Mouse (Mus musculus) midbrain, embryonic 14.5 days (tissue): ENCODE results near the gene Tbc1d1. TPM values are rescaled to one million over a fixed set of nuclear protein-coding genes. Genes with fewer than 3 reads are reported as not detected.

Source experiments
- ATAC-seq: fragments of 200-750 bp; cut with Nextera tagmentation; 2 replicates; pipeline ENCODE4 v1.8.0; 2017; ENCODE audit warnings: moderate number of reproducible peaks, moderate library complexity; ENCODE audit not compliant: low FRiP score, low TSS enrichment
- DNase-seq: peaks from one replicate; pipeline ENCODE4 v3.0.0-alpha.2; 2015
- H3K27ac ChIP-seq: fragments of 300-500 bp; sonication (generic); replicated peaks from 2 replicates; pipeline ENCODE4 v1.5.1; 2014; ENCODE audit warnings: mild to moderate bottlenecking, low read depth, low read length, moderate library complexity
- H3K27me3 ChIP-seq: fragments of 300-500 bp; sonication (generic); 2 replicates; pipeline ENCODE4 v1.6.1; 2014; ENCODE audit warnings: low read length, control low read depth, mixed read lengths; ENCODE audit not compliant: control insufficient read depth, insufficient read depth
- H3K36me3 ChIP-seq: fragments of 300-500 bp; sonication (generic); 2 replicates; pipeline ENCODE4 v1.6.1; 2014; ENCODE audit warnings: low read length, control low read depth; ENCODE audit not compliant: control insufficient read depth, insufficient read depth
- H3K4me1 ChIP-seq: fragments of 300-500 bp; sonication (generic); 2 replicates; pipeline ENCODE4 v1.6.1; 2014; ENCODE audit warnings: mild to moderate bottlenecking, antibody characterized with exemption, low read length, control low read depth; ENCODE audit not compliant: control insufficient read depth, insufficient read depth
- H3K4me2 ChIP-seq: fragments of 300-500 bp; sonication (generic); 2 replicates; pipeline ENCODE4 v1.6.1; 2014; ENCODE audit warnings: mild to moderate bottlenecking, low read length, moderate library complexity
- H3K4me3 ChIP-seq: fragments of 300-500 bp; sonication (generic); replicated peaks from 2 replicates; pipeline ENCODE4 v1.5.1; 2014; ENCODE audit warnings: low read depth, low read length
- H3K9ac ChIP-seq: fragments of 300-500 bp; sonication (generic); replicated peaks from 2 replicates; pipeline ENCODE4 v1.6.1; 2014; ENCODE audit warnings: mild to moderate bottlenecking, low read length, moderate library complexity
- H3K9me3 ChIP-seq: fragments of 300-500 bp; sonication (generic); 2 replicates; pipeline ENCODE4 v1.6.1; 2016; ENCODE audit warnings: low read length, control low read depth, mixed read lengths; ENCODE audit not compliant: control insufficient read depth
- WGBS: fragments of 180-500 bp; shearing (Covaris S2); extraction: QIAGEN DNeasy Blood & Tissue Kit; methylation state at CpG from one replicate; pipeline ENCODE4 v1.1.7; 2014; 5-methylcytosine and 5-hydroxymethylcytosine counted together
- polyA plus RNA-seq: library from polyadenylated mRNA; unstranded; fragments of >200 nt; fragmentation: Nextera tagmentation; extraction: Ambion mirVana; gene quantifications from 2 replicates; pipeline ENCODE4 v1.2.1, GENCODE M21; 2014

Gene Tbc1d1
- polyA plus RNA-seq, 1 experiment from 2014 or later: 11.7 TPM

GRCm38 (mm10) chr5:64193353-64193752, 37.2 kb downstream of the Tbc1d1 start:
- DNase-seq: peak; percentile 19
- 0 out of 2 replicates have a peak, but pooled peaks cover 4% of the 10 kb centered on the region for H3K9me3 ChIP-seq
- H3K4me3 ChIP-seq: no peak overlapping the region
- H3K36me3 ChIP-seq: no peaks in the 10 kb centered on the region
- no peak for ATAC-seq
- 71% methylated on average over 11 of the region's 11 CpGs for WGBS
- no peaks in the 10 kb centered on the region for H3K27me3 ChIP-seq
- H3K4me1 ChIP-seq: no peaks in the 10 kb centered on the region
- H3K9ac ChIP-seq: no peak overlapping the region
- H3K4me2 ChIP-seq: no peak overlapping the region
- H3K27ac ChIP-seq: no peak overlapping the region

GRCm38 (mm10) chr5:64196250-64196865, 40.3 kb downstream of the Tbc1d1 start:
- no peak overlapping the region for H3K4me3 ChIP-seq
- no peaks in the 10 kb centered on the region for H3K9me3 ChIP-seq
- DNase-seq (peak; percentile 49), ATAC-seq (no peak)
- H3K4me2 ChIP-seq: no peak overlapping the region
- no peaks in the 10 kb centered on the region for H3K36me3 ChIP-seq
- 97% methylated on average over 1 of the region's 1 CpGs for WGBS
- no peaks in the 10 kb centered on the region for H3K27me3 ChIP-seq
- H3K4me1 ChIP-seq: no peaks in the 10 kb centered on the region
- H3K27ac ChIP-seq: no peak overlapping the region
- no peak overlapping the region for H3K9ac ChIP-seq

GRCm38 (mm10) chr5:64196866-64197321, 40.8 kb downstream of the Tbc1d1 start:
- Histone ChIP-seq H3K9me3 (no peaks in the 10 kb centered on the region), H3K4me1 (no peaks in the 10 kb centered on the region), H3K36me3 (no peaks in the 10 kb centered on the region), H3K9ac (no peak overlapping the region), H3K27me3 (no peaks in the 10 kb centered on the region), H3K4me3 (no peak overlapping the region), H3K4me2 (no peak overlapping the region), H3K27ac (no peak overlapping the region)
- WGBS: 89% methylated on average over 5 of the region's 5 CpGs
- no peak for DNase-seq
- no peak for ATAC-seq

GRCm38 (mm10) chr5:64198624-64199023, 42.5 kb downstream of the Tbc1d1 start:
- no peaks in the 10 kb centered on the region for H3K4me1 ChIP-seq
- no peaks in the 10 kb centered on the region for H3K9me3 ChIP-seq
- WGBS: 93% methylated on average over 7 of the region's 7 CpGs
- DNase-seq (no peak), ATAC-seq (no peak)
- no peaks in the 10 kb centered on the region for H3K36me3 ChIP-seq
- H3K4me2 ChIP-seq: no peak overlapping the region
- no peak overlapping the region for H3K9ac ChIP-seq
- H3K4me3 ChIP-seq: no peak overlapping the region
- no peaks in the 10 kb centered on the region for H3K27me3 ChIP-seq
- no peak overlapping the region for H3K27ac ChIP-seq

GRCm38 (mm10) chr5:64201071-64201470, 45.0 kb downstream of the Tbc1d1 start:
- H3K27me3 ChIP-seq: no peaks in the 10 kb centered on the region

GRCm38 (mm10) chr5:64202306-64202705, 46.2 kb downstream of the Tbc1d1 start:
- no peak; the same call in 1 of the 2 replicates for ATAC-seq
- 27% methylated on average over 2 of the region's 2 CpGs for WGBS

More at GRCm38 (mm10) chr5:64201071-64201470, 45.0 kb downstream of the Tbc1d1 start:
- DNase-seq: no peak
- Histone ChIP-seq H3K9me3 (no peaks in the 10 kb centered on the region), H3K9ac (no peak overlapping the region), H3K36me3 (no peaks in the 10 kb centered on the region), H3K4me1 (no peaks in the 10 kb centered on the region), H3K27ac (no peak overlapping the region), H3K4me2 (no peak overlapping the region), H3K4me3 (no peak overlapping the region)
- ATAC-seq: no peak
- 90% methylated on average over 5 of the region's 5 CpGs for WGBS

GRCm38 (mm10) chr5:64205610-64206009, 49.5 kb downstream of the Tbc1d1 start:
- ATAC-seq (no peak), DNase-seq (no peak)
- Histone ChIP-seq H3K9ac (no peak overlapping the region), H3K27me3 (no peaks in the 10 kb centered on the region), H3K4me1 (no peaks in the 10 kb centered on the region), H3K36me3 (no peaks in the 10 kb centered on the region), H3K4me2 (no peak overlapping the region), H3K4me3 (no peak overlapping the region), H3K9me3 (no peaks in the 10 kb centered on the region), H3K27ac (no peak overlapping the region)
- 95% methylated on average over 3 of the region's 3 CpGs for WGBS

More at GRCm38 (mm10) chr5:64202306-64202705, 46.2 kb downstream of the Tbc1d1 start:
- H3K4me2 ChIP-seq: no peak overlapping the region
- H3K4me3 ChIP-seq: no peak overlapping the region
- H3K4me1 ChIP-seq: no peaks in the 10 kb centered on the region
- H3K9me3 ChIP-seq: no peaks in the 10 kb centered on the region
- no peak overlapping the region for H3K27ac ChIP-seq
- no peak overlapping the region for H3K9ac ChIP-seq
- H3K36me3 ChIP-seq: no peaks in the 10 kb centered on the region
- peak; percentile 71 for DNase-seq
- H3K27me3 ChIP-seq: no peaks in the 10 kb centered on the region

- Histone ChIP-seq H3K27ac (no peak overlapping the region), H3K4me2 (no peak overlapping the region), H3K4me1 (no peaks in the 10 kb centered on the region), H3K9ac (no peak overlapping the region), H3K27me3 (no peaks in the 10 kb centered on the region), H3K4me3 (no peak overlapping the region), H3K36me3 (no peaks in the 10 kb centered on the region), H3K9me3 (no peaks in the 10 kb centered on the region)
- no peak for ATAC-seq
- WGBS: 79% methylated on average over 3 of the region's 3 CpGs
- DNase-seq: no peak
These were observed 50.3 kb downstream of the Tbc1d1 start for GRCm38 (mm10) chr5:64206431-64206830.

GRCm38 (mm10) chr5:64206875-64207274, 50.8 kb downstream of the Tbc1d1 start:
- Histone ChIP-seq H3K9me3 (no peaks in the 10 kb centered on the region), H3K4me1 (no peaks in the 10 kb centered on the region), H3K4me3 (no peak overlapping the region), H3K4me2 (no peak overlapping the region), H3K36me3 (no peaks in the 10 kb centered on the region), H3K27ac (no peak overlapping the region), H3K9ac (no peak overlapping the region), H3K27me3 (no peaks in the 10 kb centered on the region)
- no peak for ATAC-seq
- DNase-seq: no peak
- 89% methylated on average over 8 of the region's 8 CpGs for WGBS
